Mouse (Mus musculus) cerebellum, adult 2 months (tissue): ENCODE data around the gene Mpzl1.

Experiments
- CTCF ChIP-seq: fragments of 200-500 bp; IDR thresholded peaks from 2 replicates; pipeline ENCODE4 v1.5.1; 2011; ENCODE audit warnings: low read depth, mild to moderate bottlenecking, control low read depth, low read length, moderate library complexity, borderline replicate concordance; ENCODE audit not compliant: insufficient read depth
- POLR2A ChIP-seq: fragments of 200-500 bp; IDR thresholded peaks from 2 replicates; pipeline ENCODE4 v1.6.1; 2011; ENCODE audit warnings: low read length, control low read depth, borderline replicate concordance; ENCODE audit not compliant: insufficient read depth

- TF ChIP-seq CTCF (no peak), POLR2A (no peak)
Observed at GRCm38 (mm10) chr1:165617166-165617891, 17.0 kb downstream of the Mpzl1 start.
